ENCODE assay signal across 27 mouse cellular contexts in genomic region chr15:80626472-80626871, GRCm38 (mm10). TPM values are rescaled to one million over a fixed set of nuclear protein-coding genes. Genes with fewer than 3 reads are reported as not detected.
A peak's percentile ranks its signal among the peaks of the same experiment; 100 is the strongest.
DNase-seq lines count a peak whose midpoint lies in the region; ATAC-seq and TF ChIP-seq lines count a peak whose summit lies in the region.
"Had no signal": no experiment of that assay in that cellular context is flagged by ENCODE, and none has a peak within 500 bp of the region (broad histone marks: within the 10 kb centered on the region; RNA-seq: fewer than 3 reads in every experiment).

No protein-coding gene starts in this region.

- H3K9ac ChIP-seq in liver, embryonic 14.5 days (replicated peaks): no peak overlapping the region
- H3K9ac ChIP-seq in liver, postnatal 0 days (replicated peaks): no peak overlapping the region
- H3K9ac ChIP-seq: forebrain, embryonic 15.5 days; hindbrain, embryonic 13.5 days; lung, embryonic 15.5 days; midbrain, embryonic 13.5 days; neural tube, embryonic 13.5 days had no signal

- H3K27me3 ChIP-seq in erythroblast, embryonic 14.5 days (ENCODE audit: control insufficient read depth): peaks cover 30% of the 10 kb centered on the region
- peaks cover 5% of the 10 kb centered on the region for H3K27me3 ChIP-seq in liver, embryonic 14.5 days (ENCODE audit: control insufficient read depth, insufficient read depth, low read length)
- no peaks in the 10 kb centered on the region for H3K27me3 ChIP-seq in liver, postnatal 0 days (ENCODE audit: insufficient read depth, low read length)
- no peaks in the 10 kb centered on the region for H3K27me3 ChIP-seq in megakaryocyte, embryonic 14.5 days (replicated peaks)
- H3K27me3 ChIP-seq: forebrain, embryonic 15.5 days; lung, embryonic 15.5 days; midbrain, embryonic 13.5 days had no signal

- peaks cover 4% of the 10 kb centered on the region; the same call in 1 of the 2 replicates for H3K9me3 ChIP-seq in erythroblast, embryonic 14.5 days (ENCODE audit: control insufficient read depth, low read length)
- H3K9me3 ChIP-seq in liver, embryonic 14.5 days (ENCODE audit: control insufficient read depth, low read length): no peaks in the 10 kb centered on the region
- H3K9me3 ChIP-seq in liver, postnatal 0 days (ENCODE audit: low read length): no peaks in the 10 kb centered on the region
- H3K9me3 ChIP-seq in megakaryocyte, embryonic 14.5 days: 0 out of 2 replicates have a peak, but pooled peaks cover 6% of the 10 kb centered on the region
- H3K9me3 ChIP-seq: forebrain, embryonic 10.5 days; forebrain, embryonic 15.5 days; heart, embryonic 10.5 days; hindbrain, embryonic 13.5 days; lung, embryonic 15.5 days; midbrain, embryonic 13.5 days; neural tube, embryonic 13.5 days had no signal

- H3K4me2 ChIP-seq in liver, embryonic 14.5 days (ENCODE audit: low read depth): peak overlapping the region; percentile 84
- no peak overlapping the region for H3K4me2 ChIP-seq in liver, postnatal 0 days (ENCODE audit: low read depth, low read length)
- H3K4me2 ChIP-seq: forebrain, embryonic 15.5 days; hindbrain, embryonic 13.5 days; lung, embryonic 15.5 days; midbrain, embryonic 13.5 days; neural tube, embryonic 13.5 days had no signal

- no peak for ATAC-seq in erythroblast, adult 5-6 weeks (replicated peaks; ENCODE audit: low FRiP score, poor library complexity, severe bottlenecking)
- no peak for ATAC-seq in liver, embryonic 14.5 days (ENCODE audit: insufficient read depth)
- no peak for ATAC-seq in liver, postnatal 0 days
- ATAC-seq: activated CD4-positive, CD25-positive, alpha-beta regulatory T cell, adult 4 months; forebrain, embryonic 15.5 days; intestine, embryonic 16.5 days; midbrain, embryonic 13.5 days; Patski had no signal

- H3K36me3 ChIP-seq in erythroblast, embryonic 14.5 days (ENCODE audit: control insufficient read depth): peaks cover 34% of the 10 kb centered on the region
- H3K36me3 ChIP-seq in liver, embryonic 14.5 days (replicated peaks; ENCODE audit: control insufficient read depth, insufficient read depth, low read depth): no peaks in the 10 kb centered on the region; the same call in 1 of the 2 replicates
- no peaks in the 10 kb centered on the region for H3K36me3 ChIP-seq in liver, postnatal 0 days (replicated peaks; ENCODE audit: insufficient read depth, low read length)
- peaks cover 72% of the 10 kb centered on the region for H3K36me3 ChIP-seq in megakaryocyte, embryonic 14.5 days (replicated peaks; ENCODE audit: low read length)
- H3K36me3 ChIP-seq: forebrain, embryonic 10.5 days; forebrain, embryonic 15.5 days; heart, embryonic 10.5 days; hindbrain, embryonic 13.5 days; lung, embryonic 15.5 days; midbrain, embryonic 13.5 days; neural tube, embryonic 13.5 days had no signal

- H3K4me3 ChIP-seq in erythroblast, embryonic 14.5 days (replicated peaks): peak overlapping the region; percentile 76
- peak overlapping the region in 1 of 2 experiments; percentile 25; a peak in 2 of 4 replicates for H3K4me3 ChIP-seq in liver, embryonic 14.5 days (ENCODE audit: insufficient read depth in 1 of 2, low read depth in 2 of 2, low read length in 2 of 2)
- H3K4me3 ChIP-seq in liver, postnatal 0 days (ENCODE audit: low read depth, low read length): no peak overlapping the region
- H3K4me3 ChIP-seq in megakaryocyte, embryonic 14.5 days (replicated peaks): peak overlapping the region; percentile 93
- H3K4me3 ChIP-seq: forebrain, embryonic 10.5 days; forebrain, embryonic 15.5 days; gastrocnemius, adult 2 months; heart, embryonic 10.5 days; hindbrain, embryonic 13.5 days; lung, embryonic 15.5 days; midbrain, embryonic 13.5 days; neural tube, embryonic 13.5 days had no signal

- no peak for DNase-seq in liver, embryonic 14.5 days (ENCODE audit: low read depth in 3 of 3, low spot score in 3 of 3)
- DNase-seq in liver, postnatal 0 days: no peak
- DNase-seq in gastrocnemius, postnatal 4 days (ENCODE audit: low spot score in 2 of 2): no peak
- DNase-seq in cerebellum, postnatal 36 days: no peak
- DNase-seq: cerebellum, adult 8-10 months; cerebellum, postnatal 25 days; gastrocnemius, adult 2 months; gastrocnemius, postnatal 36 days; heart, postnatal 4 days; kidney, adult 8-10 months; kidney, postnatal 4 days had no signal

- H3K4me1 ChIP-seq in erythroblast, embryonic 14.5 days (ENCODE audit: control insufficient read depth): peaks cover 70% of the 10 kb centered on the region
- peaks cover 25 to 39% of the 10 kb centered on the region in 2 experiments for H3K4me1 ChIP-seq in liver, embryonic 14.5 days (replicated peaks; ENCODE audit: control insufficient read depth in 2 of 2, insufficient read depth in 2 of 2, low read length in 1 of 2)
- H3K4me1 ChIP-seq in liver, postnatal 0 days (ENCODE audit: insufficient read depth): peaks cover 22% of the 10 kb centered on the region
- H3K4me1 ChIP-seq in megakaryocyte, embryonic 14.5 days: peaks cover 97% of the 10 kb centered on the region
- H3K4me1 ChIP-seq: forebrain, embryonic 15.5 days; lung, embryonic 15.5 days had no signal

- TF ChIP-seq CTCF in liver, embryonic 14.5 days (IDR thresholded peaks at IDR 0.05; ENCODE audit: low read depth): no peak
- TF ChIP-seq CTCF in liver, postnatal 0 days (IDR thresholded peaks at IDR 0.05; ENCODE audit: low read depth): no peak

- 49% methylated on average over 6 of the region's 6 CpGs for WGBS in liver, embryonic 14.5 days (ENCODE audit: insufficient replicate concordance)
- WGBS in liver, postnatal 0 days (ENCODE audit: insufficient replicate concordance): 55% methylated on average over 6 of the region's 6 CpGs

- H3K27ac ChIP-seq in liver, embryonic 14.5 days: no peak overlapping the region
- no peak overlapping the region for H3K27ac ChIP-seq in liver, postnatal 0 days (ENCODE audit: low read depth)
- H3K27ac ChIP-seq: forebrain, embryonic 10.5 days; forebrain, embryonic 15.5 days; gastrocnemius, adult 2 months; heart, embryonic 10.5 days; hindbrain, embryonic 13.5 days; kidney, postnatal 0 days; lung, embryonic 15.5 days; midbrain, embryonic 13.5 days; neural tube, embryonic 13.5 days had no signal

- no peak for TF ChIP-seq EP300 in liver, embryonic 14.5 days (IDR thresholded peaks at IDR 0.05; ENCODE audit: low read depth)
- no peak for TF ChIP-seq EP300 in liver, postnatal 0 days (IDR thresholded peaks at IDR 0.05; ENCODE audit: low read depth)

RNA-seq across cellular contexts. Expression of gene Fam83f, which starts 45.2 kb away (rescaled TPM):
- not detected in 2 replicates for polyA plus RNA-seq in erythroblast, embryonic 14.5 days (2012)
- not detected in 2 replicates for total RNA-seq in erythroblast, adult 5-6 weeks (2015; ENCODE audit: low replicate concordance)
- total RNA-seq in erythroblast, adult 5-6 weeks (2017; ENCODE audit: low replicate concordance): 0.98 TPM in 1 of 2 replicates, not detected in the other
- polyA plus RNA-seq in liver, embryonic 14.5 days (2012; rRNA removed): 0.69 and 0.81 TPM in 2 replicates
- polyA plus RNA-seq in liver, embryonic 14.5 days (2014; fragmentation: Nextera tagmentation; extraction: Ambion mirVana): 1.2 and 1.7 TPM in 2 replicates
- polyA plus RNA-seq in liver, postnatal 0 days (2015; fragmentation: Nextera tagmentation; extraction: Ambion mirVana): 1.8 and 2.3 TPM in 2 replicates
- 0.64 and 1.1 TPM in 2 replicates for polyA plus RNA-seq in megakaryocyte, embryonic 14.5 days (2012; ENCODE audit: insufficient read depth, low replicate concordance)
- under 1 TPM; 0.70 to 0.93 TPM for total RNA-seq in gastrocnemius, postnatal 4 days (2021)
- total RNA-seq: megakaryocyte-erythroid progenitor cell, adult 5-6 weeks; MEL had no signal
- polyA plus RNA-seq: activated CD4-positive, CD25-positive, alpha-beta regulatory T cell, adult 4 months; Patski had no signal

RNA-seq across cellular contexts. Expression of gene Grap2, which starts 54.1 kb away (rescaled TPM):
- 14.0 and 16.9 TPM in 2 replicates for polyA plus RNA-seq in erythroblast, embryonic 14.5 days (2012)
- 138 and 159 TPM in 2 replicates for total RNA-seq in erythroblast, adult 5-6 weeks (2015; ENCODE audit: low replicate concordance)
- total RNA-seq in erythroblast, adult 5-6 weeks (2017; ENCODE audit: low replicate concordance): 126 and 164 TPM in 2 replicates
- polyA plus RNA-seq in liver, embryonic 14.5 days (2012; rRNA removed): 8.7 and 9.2 TPM in 2 replicates
- 21.7 and 21.8 TPM in 2 replicates for polyA plus RNA-seq in liver, embryonic 14.5 days (2014; fragmentation: Nextera tagmentation; extraction: Ambion mirVana)
- polyA plus RNA-seq in liver, postnatal 0 days (2015; fragmentation: Nextera tagmentation; extraction: Ambion mirVana): 12.1 and 13.3 TPM in 2 replicates
- 136 and 290 TPM in 2 replicates for polyA plus RNA-seq in megakaryocyte, embryonic 14.5 days (2012; ENCODE audit: insufficient read depth, low replicate concordance)
- under 1 TPM; 0.32 to 0.75 TPM for total RNA-seq in gastrocnemius, postnatal 4 days (2021)
- polyA plus RNA-seq: Patski had no signal
